In genomic region chr7:112684626-112685561, GRCm38 (mm10) we compare ENCODE assay signal across 9 mouse cellular contexts. TPM values are rescaled to one million over a fixed set of nuclear protein-coding genes. Genes with fewer than 3 reads are reported as not detected.
DNase-seq lines count a peak whose midpoint lies in the region; ATAC-seq lines count a peak whose summit lies in the region.
"Had no signal": no experiment of that assay in that cellular context is flagged by ENCODE, and none has a peak within 500 bp of the region (broad histone marks: within the 10 kb centered on the region; RNA-seq: fewer than 3 reads in every experiment).

No protein-coding gene starts in this region.

- H3K4me1 ChIP-seq in forebrain, embryonic 16.5 days (replicated peaks; ENCODE audit: control insufficient read depth, insufficient read depth, low read length), result peaks cover 32% of the 10 kb centered on the region
- peaks cover 18% of the 10 kb centered on the region for H3K4me1 ChIP-seq in hindbrain, embryonic 11.5 days (replicated peaks; ENCODE audit: control insufficient read depth, insufficient read depth, low read length)

- H3K27me3 ChIP-seq in forebrain, embryonic 16.5 days (replicated peaks; ENCODE audit: control insufficient read depth, insufficient read depth, low read length), result no peaks in the 10 kb centered on the region
- no peaks in the 10 kb centered on the region for H3K27me3 ChIP-seq in hindbrain, embryonic 11.5 days (ENCODE audit: control insufficient read depth, insufficient read depth, low read length)
- H3K27me3 ChIP-seq: CH12.LX had no signal

- WGBS in forebrain, embryonic 16.5 days, result 6% methylated on average over 23 of the region's 23 CpGs
- 2% methylated on average over 23 of the region's 23 CpGs for WGBS in hindbrain, embryonic 11.5 days

- H3K36me3 ChIP-seq in forebrain, embryonic 16.5 days (ENCODE audit: control insufficient read depth, insufficient read depth), result no peaks in the 10 kb centered on the region
- H3K36me3 ChIP-seq in hindbrain, embryonic 11.5 days (ENCODE audit: control insufficient read depth, insufficient read depth, low read length), result no peaks in the 10 kb centered on the region

- H3K9ac ChIP-seq in forebrain, embryonic 16.5 days (replicated peaks; ENCODE audit: low read depth, low read length), result no peak overlapping the region
- H3K9ac ChIP-seq in hindbrain, embryonic 11.5 days (ENCODE audit: low read depth, low read length), result peak overlapping the region; percentile 4; the same call in 1 of the 2 replicates

- peak overlapping the region; percentile 22 for H3K4me2 ChIP-seq in forebrain, embryonic 16.5 days (ENCODE audit: low read length)
- peak overlapping the region; percentile 27 for H3K4me2 ChIP-seq in hindbrain, embryonic 11.5 days (replicated peaks; ENCODE audit: low read depth, low read length)

- peak; percentile 23 for DNase-seq in layer of hippocampus, adult 11-12 months (ENCODE audit: low spot score)
- no peak for DNase-seq in layer of hippocampus, adult 9-10 months (ENCODE audit: low spot score)
- peak; percentile 67 for DNase-seq in hindbrain, embryonic 11.5 days (ENCODE audit: low spot score)
- DNase-seq in mesoderm, embryonic 11.5 days (ENCODE audit: low read depth, low spot score), result peak; percentile 47
- DNase-seq in thymus, postnatal 0 days (ENCODE audit: low spot score), result no peak
- no peak for DNase-seq in thymus, postnatal 14 days
- no peak for DNase-seq in spleen, postnatal 10 days (ENCODE audit: low spot score in 2 of 2)

- H3K4me3 ChIP-seq in forebrain, embryonic 16.5 days (replicated peaks; ENCODE audit: low read length), result no peak overlapping the region
- no peak overlapping the region for H3K4me3 ChIP-seq in hindbrain, embryonic 11.5 days (ENCODE audit: low read depth, low read length)

- no peaks in the 10 kb centered on the region for H3K9me3 ChIP-seq in forebrain, embryonic 16.5 days (ENCODE audit: control insufficient read depth, low read length)
- no peaks in the 10 kb centered on the region for H3K9me3 ChIP-seq in hindbrain, embryonic 11.5 days (ENCODE audit: control insufficient read depth, low read length)

- H3K27ac ChIP-seq in forebrain, embryonic 16.5 days (ENCODE audit: low read length), result no peak overlapping the region
- peak overlapping the region; percentile 73 for H3K27ac ChIP-seq in hindbrain, embryonic 11.5 days (ENCODE audit: low read depth, low read length)

- 0 out of 2 replicates have a peak, but pooled peaks have one; percentile 19 for ATAC-seq in forebrain, embryonic 16.5 days
- ATAC-seq in hindbrain, embryonic 11.5 days (ENCODE audit: low FRiP score), result peak; percentile 83

RNA-seq across cellular contexts. Expression of gene Tead1, which starts 5.8 kb away (rescaled TPM):
- 10.3 and 17.6 TPM in 2 replicates for polyA plus RNA-seq in forebrain, embryonic 16.5 days (2015; fragmentation: Nextera tagmentation; extraction: Ambion mirVana)
- 15.3 and 23.2 TPM in 2 replicates for polyA plus RNA-seq in hindbrain, embryonic 11.5 days (2014; fragmentation: Nextera tagmentation; extraction: Ambion mirVana)
- polyA plus RNA-seq in thymus, postnatal 0 days (2015; fragmentation: Nextera tagmentation; extraction: Ambion mirVana), result 1.2 and 3.2 TPM in 2 replicates

Comparison
In these comparisons a context has a peak if more than half of its experiments do, and no peak if none do; other contexts are left out.
1. DNase-seq: peak in layer of hippocampus, adult 11-12 months (single experiment), hindbrain, embryonic 11.5 days (single experiment) and mesoderm, embryonic 11.5 days (single experiment); none in layer of hippocampus, adult 9-10 months (single experiment), thymus, postnatal 0 days (single experiment), thymus, postnatal 14 days (single experiment) and spleen, postnatal 10 days (0 of 2).